Mouse (Mus musculus) bone marrow, adult 2 months (tissue): ENCODE data around the gene Ampd3. TPM values are rescaled to one million over a fixed set of nuclear protein-coding genes. Genes with fewer than 3 reads are reported as not detected.

Source experiments
- H3K27ac ChIP-seq: fragments of 200-500 bp; 2 replicates; pipeline ENCODE4 v1.5.1; 2012; ENCODE audit warnings: low read depth, mild to moderate bottlenecking, control low read depth, inconsistent platforms, low read length; ENCODE audit not compliant: control insufficient read depth, poor library complexity, insufficient read depth
- H3K4me1 ChIP-seq: fragments of 200-500 bp; 2 replicates; pipeline ENCODE4 v1.6.1; 2011; ENCODE audit warnings: low read length; ENCODE audit not compliant: control insufficient read depth, insufficient read depth
- H3K4me3 ChIP-seq: fragments of 200-500 bp; replicated peaks from 2 replicates; pipeline ENCODE3; 2011; ENCODE audit warnings: mild to moderate bottlenecking, low read depth, low read length, control low read depth; ENCODE audit not compliant: control insufficient read depth
- CTCF ChIP-seq: fragments of 200-500 bp; IDR thresholded peaks from 2 replicates; pipeline ENCODE4 v1.5.1; 2011; ENCODE audit warnings: low read length, control low read depth; ENCODE audit not compliant: control insufficient read depth, insufficient read depth
- POLR2A ChIP-seq: fragments of 200-500 bp; IDR thresholded peaks from 2 replicates; pipeline ENCODE4 v1.6.1; 2011; ENCODE audit warnings: low read depth, mild to moderate bottlenecking, control low read depth, low read length, borderline replicate concordance; ENCODE audit not compliant: control insufficient read depth
- WGBS: fragments of 180-500 bp; shearing (Covaris S2); methylation state at CpG from one replicate; pipeline ENCODE4 v1.1.7; 2018; 5-methylcytosine and 5-hydroxymethylcytosine counted together
- polyA plus RNA-seq: library from polyadenylated mRNA; stranded (reverse); fragments of >200 nt; gene quantifications from 2 replicates; pipeline ENCODE4 v1.2.4, GENCODE M21; 2011; ENCODE audit warnings: low replicate concordance; ENCODE audit not compliant: missing spikeins, insufficient read depth, insufficient read length

Ampd3 gene
- polyA plus RNA-seq, 1 experiment = 36.5 TPM

DNA sequence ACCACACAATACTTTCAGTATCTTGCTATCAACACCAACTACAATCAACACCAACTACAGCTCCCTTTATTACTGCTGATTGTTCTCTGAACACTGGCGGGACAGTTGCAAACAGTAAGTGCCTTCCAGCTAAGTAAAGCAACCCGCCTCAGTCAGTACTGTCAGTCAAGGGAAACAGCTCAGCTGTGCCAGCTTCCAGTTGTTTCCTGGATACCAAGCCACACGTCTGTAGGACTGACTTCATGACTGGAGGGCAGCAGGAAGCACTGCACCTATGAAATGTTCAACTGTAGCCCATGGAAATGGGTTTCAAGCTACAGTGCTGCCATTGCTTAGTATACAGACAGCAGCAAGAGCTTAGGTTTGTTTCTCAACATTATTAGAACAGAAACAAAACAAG lies 66.5 kb downstream of the Ampd3 start:
- Histone ChIP-seq H3K4me1 (peaks cover 1% of the 10 kb centered on the region; the same call in 1 of the 2 replicates), H3K27ac (no peak overlapping the region), H3K4me3 (no peak overlapping the region)
- no peak for TF ChIP-seq CTCF
- TF ChIP-seq POLR2A = no peak
- 8% methylated on average over 3 of the region's 3 CpGs for WGBS

DNA sequence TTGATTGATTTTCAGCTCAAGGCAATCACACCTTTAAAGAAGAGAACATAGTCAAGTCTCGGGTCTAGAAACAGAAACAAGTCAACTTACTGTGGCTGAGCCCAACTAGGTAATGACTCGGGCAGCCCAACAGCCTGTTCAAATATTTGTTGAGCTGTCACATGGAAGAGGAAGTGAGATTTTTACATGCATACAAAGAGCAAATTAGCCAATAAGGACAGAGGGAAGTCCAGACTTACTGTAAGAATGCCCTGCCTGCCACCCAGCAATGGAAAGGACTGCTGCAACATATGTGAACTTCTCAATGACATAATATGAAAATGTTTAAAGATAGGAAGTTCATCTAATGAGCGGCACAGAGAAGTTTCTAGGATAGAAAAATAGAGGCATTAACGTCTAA lies 72.3 kb downstream of the Ampd3 start:
- no peak overlapping the region for H3K4me3 ChIP-seq
- TF ChIP-seq POLR2A (no peak), CTCF (no peak)
- 16% methylated on average over 4 of the region's 4 CpGs for WGBS
- peaks cover 3% of the 10 kb centered on the region for H3K4me1 ChIP-seq
- no peak overlapping the region for H3K27ac ChIP-seq

DNA sequence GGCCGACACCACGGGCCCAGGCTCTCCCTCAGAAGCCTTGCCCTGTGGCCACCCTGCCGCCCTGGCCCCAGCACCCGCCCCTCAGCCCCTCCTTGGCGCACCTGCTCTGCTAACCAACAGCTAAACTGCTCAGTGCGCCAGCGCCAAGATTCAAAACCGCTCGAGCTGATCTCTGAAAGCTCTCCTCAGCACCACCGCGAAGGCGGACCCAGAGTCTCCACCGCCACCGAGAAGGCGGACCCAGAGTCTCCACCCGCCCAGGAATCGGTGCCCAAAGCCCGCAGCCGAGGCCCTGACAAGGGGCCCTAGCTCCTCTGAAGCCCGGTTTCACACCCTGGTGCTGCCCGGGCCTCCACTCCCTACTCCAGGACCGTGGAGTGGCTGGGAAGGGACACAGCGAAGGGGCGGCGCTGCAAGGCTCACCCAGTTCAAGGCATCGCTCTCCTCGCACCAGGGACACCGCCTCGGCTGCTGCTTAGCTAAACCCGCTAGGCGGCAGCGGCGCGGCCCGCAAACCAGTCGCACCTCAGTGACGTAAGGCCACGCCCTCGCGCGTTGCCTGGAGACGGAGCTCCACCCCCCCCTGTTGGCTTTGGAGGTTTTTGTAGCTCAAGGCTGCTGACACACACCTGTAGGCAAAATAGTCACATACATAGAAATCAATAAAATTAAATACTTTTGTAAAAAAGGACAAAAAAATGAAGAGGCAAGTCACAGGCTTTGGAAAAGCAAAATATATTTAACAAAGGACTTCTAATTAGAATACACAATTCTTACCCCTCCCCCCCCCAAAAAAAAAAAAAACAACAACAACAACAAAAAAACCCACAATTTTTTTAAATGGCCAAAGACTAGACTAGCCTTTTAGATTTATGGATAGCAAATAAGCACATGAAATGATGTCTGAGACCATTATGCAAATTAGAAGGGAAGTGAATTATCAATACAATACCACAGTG lies 76.2 kb downstream of the Ampd3 start, which contains the start of gene Rnf141:
TSS of gene Rnf141 (minus strand) at position 542 of the 959 bp plus-strand sequence.
- Histone ChIP-seq H3K27ac (peak within 1 kb of the TSS; percentile 98), H3K4me1 (peaks cover 3% of the 10 kb centered on the region), H3K4me3 (peak within 1 kb of the TSS; percentile 94)
- WGBS = under 1% methylated on average over 42 of the region's 42 CpGs
- TF ChIP-seq POLR2A (peak; percentile 92; the same call in 1 of the 2 replicates), CTCF (peak; percentile 68)

DNA sequence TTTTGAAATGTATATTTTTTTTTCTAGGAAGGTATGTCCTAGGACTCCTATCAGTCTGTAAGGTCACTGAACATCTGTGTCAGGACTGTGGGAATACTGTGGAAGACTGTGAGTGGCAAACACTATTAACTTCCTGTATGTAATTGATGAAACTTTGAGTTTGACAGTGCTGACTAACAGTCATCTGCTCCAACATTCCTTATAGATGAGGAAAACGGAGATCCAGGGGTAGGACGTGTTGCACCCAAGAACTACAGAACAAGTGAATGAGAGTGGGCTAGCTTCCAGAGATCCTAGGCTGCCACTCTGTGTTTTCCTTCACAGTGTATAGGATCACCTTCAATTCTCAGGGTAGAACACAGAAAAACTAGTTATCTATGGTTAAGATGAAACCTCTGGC lies 79.3 kb downstream of the Ampd3 start:
- no peak for TF ChIP-seq CTCF
- no peak for TF ChIP-seq POLR2A
- WGBS = 87% methylated on average over 2 of the region's 2 CpGs
- H3K4me1 ChIP-seq = peaks cover 2% of the 10 kb centered on the region
- no peak overlapping the region for H3K4me3 ChIP-seq
- H3K27ac ChIP-seq = no peak overlapping the region

DNA sequence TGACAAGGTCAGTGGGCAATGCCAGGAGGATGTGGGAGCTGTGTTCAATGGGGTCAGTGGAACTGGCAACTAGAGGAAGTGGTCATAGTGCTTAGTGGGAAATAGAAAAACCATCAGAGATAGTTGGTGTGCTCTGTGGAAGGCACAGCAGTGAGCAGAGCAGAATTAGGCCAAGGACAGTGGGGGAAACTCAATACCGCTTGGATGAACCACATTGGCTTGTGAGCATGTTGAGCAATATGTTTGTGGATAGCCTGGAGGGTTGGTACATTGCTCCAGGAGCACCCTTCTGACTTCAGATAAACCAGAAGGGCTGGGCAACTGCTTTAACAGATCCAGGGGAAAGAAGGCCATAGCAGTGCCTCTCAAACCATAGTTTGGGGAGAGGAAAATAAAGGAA lies 80.4 kb downstream of the Ampd3 start:
- whole genome bisulfite sequencing = 33% methylated on average over 1 of the region's 1 CpGs
- H3K4me3 ChIP-seq = no peak overlapping the region
- no peaks in the 10 kb centered on the region; the same call in 1 of the 2 replicates for H3K4me1 ChIP-seq
- no peak overlapping the region for H3K27ac ChIP-seq
- TF ChIP-seq POLR2A = no peak
- no peak for TF ChIP-seq CTCF

DNA sequence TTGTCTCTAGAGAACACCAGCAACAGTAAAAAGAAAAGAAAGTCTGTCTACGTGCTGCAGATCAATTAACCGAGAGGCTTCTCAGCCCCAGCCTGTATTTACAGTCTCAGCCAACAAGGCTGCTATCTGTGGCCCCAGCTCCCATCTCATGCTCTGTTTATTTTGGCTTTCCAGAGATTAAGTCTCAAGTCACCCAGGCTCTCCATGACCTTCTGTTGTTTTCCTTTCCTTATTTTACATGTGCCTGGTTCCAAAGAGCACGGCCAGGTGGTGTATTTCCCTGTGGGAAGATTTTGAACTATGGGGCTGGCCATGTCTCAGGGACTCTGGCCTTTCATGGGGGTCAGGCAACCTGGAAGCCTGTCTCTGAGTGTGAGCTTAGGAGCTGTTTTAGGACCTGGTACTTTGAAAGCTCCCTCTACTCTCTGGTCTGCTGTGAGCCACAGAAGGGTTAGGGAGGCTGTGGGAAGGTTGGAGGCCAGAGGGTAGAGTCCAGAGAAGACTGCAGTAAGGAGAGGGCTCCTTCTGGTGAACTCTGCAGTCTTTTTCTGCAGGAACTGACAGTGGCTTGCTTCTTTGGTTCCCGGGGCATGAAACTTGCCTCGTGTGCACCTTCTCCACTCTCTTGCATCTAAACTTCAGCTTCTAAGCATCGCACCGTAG lies 83.7 kb downstream of the Ampd3 start:
- 75% methylated on average over 7 of the region's 7 CpGs for WGBS
- Histone ChIP-seq H3K4me1 (no peaks in the 10 kb centered on the region; the same call in 1 of the 2 replicates), H3K27ac (no peak overlapping the region), H3K4me3 (no peak overlapping the region)
- no peak for TF ChIP-seq CTCF
- TF ChIP-seq POLR2A = no peak

DNA sequence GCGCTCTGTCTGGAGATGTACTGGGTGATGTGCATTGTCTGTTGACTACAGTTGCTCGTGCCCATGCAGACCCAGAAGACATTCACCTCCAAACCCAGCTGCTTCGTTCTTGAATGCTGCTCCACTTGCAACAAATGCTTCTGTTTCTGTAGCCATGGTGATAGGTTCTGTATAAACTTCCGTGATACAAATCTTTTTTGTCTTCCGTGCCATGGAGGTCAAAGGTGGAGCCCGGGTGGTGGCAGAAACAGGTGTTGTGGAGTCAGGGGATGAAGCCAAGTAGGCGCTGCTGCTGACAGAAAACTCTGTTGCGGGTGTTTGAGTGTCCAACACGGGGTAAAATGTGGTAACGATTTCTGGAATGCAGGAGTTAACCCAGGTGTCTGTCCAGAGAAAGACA lies 85.6 kb downstream of the Ampd3 start:
- 81% methylated on average over 10 of the region's 10 CpGs for WGBS
- Histone ChIP-seq H3K27ac (no peak overlapping the region), H3K4me3 (no peak overlapping the region), H3K4me1 (peaks cover 3% of the 10 kb centered on the region; the same call in 1 of the 2 replicates)
- no peak for TF ChIP-seq CTCF

DNA sequence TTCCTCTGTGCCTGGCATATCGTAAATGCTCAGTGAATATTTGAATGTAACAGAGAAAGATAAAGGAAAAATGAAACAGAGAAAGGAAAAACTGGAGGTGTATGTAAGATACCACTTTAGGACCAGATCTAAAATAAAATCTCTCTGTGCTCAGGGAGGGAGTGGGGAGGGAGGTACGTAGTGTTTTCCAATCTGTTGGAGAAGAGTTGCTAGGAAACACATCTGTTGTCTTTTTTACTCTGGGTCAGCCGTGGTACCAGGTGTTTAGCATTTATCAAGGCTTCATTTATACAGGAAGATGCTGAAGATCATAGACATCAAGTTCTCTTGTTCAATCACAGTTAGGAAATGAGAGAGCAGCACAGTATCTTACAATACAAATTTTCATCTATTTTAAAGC lies 86.5 kb downstream of the Ampd3 start:
- Histone ChIP-seq H3K4me3 (no peak overlapping the region), H3K27ac (no peak overlapping the region), H3K4me1 (peaks cover 4% of the 10 kb centered on the region)
- no peak for TF ChIP-seq POLR2A
- no peak for TF ChIP-seq CTCF
- WGBS = 83% methylated on average over 3 of the region's 3 CpGs
